Mouse (Mus musculus) frontal cortex, postnatal 36 days (tissue): ENCODE measurements around the gene Ankrd65.
A peak's percentile ranks its signal among the peaks of the same experiment; 100 is the strongest.

Source experiments
- DNase-seq, 2 experiments: peaks; one replicate each; pipeline ENCODE4 v3.0.0; 2022; ENCODE audit warnings: low spot score in 2 of 2

Ankrd65 gene

GRCm38 (mm10) chr4:155811929-155812664 lies 21.9 kb downstream of the Ankrd65 start, which contains the start of gene Ccnl2:
Gene Ccnl2, plus strand, starts transcription at chr4:155812489.
- DNase-seq, result peak; percentile 90 to 93

GRCm38 (mm10) chr4:155812665-155813181 lies 22.5 kb downstream of the Ankrd65 start:
- no peak for DNase-seq

DNA sequence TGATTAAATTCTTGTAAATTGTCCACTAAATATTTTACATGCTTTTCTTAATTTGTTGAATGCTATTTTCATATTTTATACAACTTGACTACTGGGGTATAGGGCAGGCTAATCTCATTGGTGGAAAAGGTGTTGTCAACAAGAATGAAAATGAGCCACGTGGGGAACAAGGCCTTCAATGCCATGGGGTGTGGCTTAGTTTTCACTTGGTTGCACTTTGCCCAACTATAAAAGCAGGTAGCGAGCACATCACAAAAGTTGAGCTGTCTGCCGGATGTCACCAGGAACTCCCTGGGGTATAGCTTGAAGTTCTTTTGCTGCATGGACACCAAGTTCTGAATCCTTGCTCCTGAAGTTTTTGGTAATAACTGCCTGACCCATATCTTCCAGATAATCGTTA lies 27.3 kb downstream of the Ankrd65 start:
- DNase-seq, result no peak

GRCm38 (mm10) chr4:155821025-155821424 lies 30.8 kb downstream of the Ankrd65 start:
- DNase-seq, result no peak

DNA sequence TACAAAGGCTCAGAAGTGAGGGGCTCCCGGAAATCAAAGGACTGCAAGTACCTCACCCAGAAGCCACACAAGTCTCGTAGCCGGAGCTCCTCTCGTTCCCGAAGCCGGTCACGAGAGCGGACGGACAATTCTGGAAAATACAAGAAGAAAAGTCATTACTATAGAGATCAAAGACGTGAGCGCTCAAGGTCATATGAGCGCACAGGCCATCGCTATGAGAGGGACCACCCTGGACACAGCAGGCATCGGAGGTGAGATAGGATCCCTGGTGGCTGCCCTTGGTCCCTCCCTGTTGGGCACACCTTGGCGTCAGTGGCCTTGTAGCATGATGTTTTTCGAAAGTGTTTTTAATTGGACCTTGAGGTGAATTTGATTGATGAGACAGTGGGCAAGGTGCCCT lies 33.2 kb downstream of the Ankrd65 start:
- DNase-seq, result no peak

DNA sequence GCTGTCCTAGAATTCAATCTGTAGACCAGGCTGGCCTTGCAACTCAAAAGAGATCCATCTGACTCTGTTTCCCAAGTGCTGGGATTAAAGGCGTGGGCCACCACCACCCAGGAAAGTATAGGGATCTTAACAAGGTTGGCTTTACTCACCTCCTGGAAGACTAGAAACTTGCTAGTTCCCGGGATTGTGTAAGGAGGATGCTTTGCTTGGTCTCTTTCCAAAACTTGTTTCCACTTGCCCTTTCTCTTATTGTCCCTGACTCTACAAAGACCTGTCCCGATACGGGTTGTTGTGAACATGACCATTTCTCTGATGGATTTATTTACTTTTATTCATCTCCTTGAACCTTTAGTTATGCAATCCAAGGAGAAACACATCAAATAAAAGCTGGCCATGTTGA lies 39.6 kb downstream of the Ankrd65 start:
- no peak for DNase-seq

GRCm38 (mm10) chr4:155830596-155830995 lies 40.4 kb downstream of the Ankrd65 start:
- DNase-seq, result no peak

- DNase-seq, result peak; percentile 93 to 95
Measured at GRCm38 (mm10) chr4:155831205-155831766, 41.0 kb downstream of the Ankrd65 start, which contains the start of gene Aurkaip1. Gene Aurkaip1, plus strand, starts transcription at chr4:155831272.

DNA sequence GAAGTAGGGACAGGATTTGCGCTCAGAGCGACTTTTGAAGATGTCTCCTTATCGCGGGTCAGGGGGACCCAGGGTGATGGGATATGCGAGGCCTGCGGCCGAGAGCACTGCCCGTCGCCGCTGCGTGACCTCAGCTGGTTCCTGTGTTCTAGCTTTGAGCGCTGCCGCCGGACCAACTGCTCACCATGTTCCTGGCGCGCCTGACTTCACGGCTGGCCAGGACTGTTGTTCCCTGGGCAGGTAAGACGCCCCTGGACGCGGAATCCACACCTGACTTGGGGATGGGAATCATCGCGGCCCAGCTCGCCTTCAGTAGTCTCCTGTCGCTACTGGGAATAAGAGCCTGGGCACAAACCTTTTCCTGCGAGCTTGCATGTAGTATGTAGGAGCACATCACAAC lies 41.6 kb downstream of the Ankrd65 start:
- DNase-seq, result peak in 1 of 2 experiments; percentile 10

- DNase-seq, result no peak
Measured at GRCm38 (mm10) chr4:155832321-155832720, 42.1 kb downstream of the Ankrd65 start.

DNA sequence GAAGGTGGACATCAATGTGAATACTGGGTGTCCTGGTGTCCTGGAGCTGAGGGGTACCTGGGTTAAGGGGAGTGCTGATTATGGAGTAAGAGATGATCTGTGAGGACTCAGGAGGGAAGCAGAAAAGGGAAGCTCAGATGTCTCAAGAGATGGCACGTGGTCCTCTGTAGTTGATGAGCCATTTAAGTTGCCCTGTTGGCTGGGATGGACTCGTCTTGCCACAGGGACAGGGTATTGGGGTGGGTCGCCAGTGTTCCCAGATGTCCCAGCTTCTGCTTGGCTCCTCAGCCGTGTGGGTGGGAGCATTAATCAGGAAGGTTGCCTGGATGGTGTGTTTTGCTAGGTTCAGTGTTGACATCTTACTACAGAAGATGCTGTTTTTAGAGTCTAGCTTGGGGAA lies 43.0 kb downstream of the Ankrd65 start:
- no peak for DNase-seq

- peak; percentile 73 to 81 for DNase-seq
Measured at GRCm38 (mm10) chr4:155833836-155834235, 43.6 kb downstream of the Ankrd65 start.

GRCm38 (mm10) chr4:155837404-155838010 lies 47.3 kb downstream of the Ankrd65 start:
- DNase-seq, result no peak

- DNase-seq, result no peak
Measured at GRCm38 (mm10) chr4:155838187-155839153, 48.2 kb downstream of the Ankrd65 start.

DNA sequence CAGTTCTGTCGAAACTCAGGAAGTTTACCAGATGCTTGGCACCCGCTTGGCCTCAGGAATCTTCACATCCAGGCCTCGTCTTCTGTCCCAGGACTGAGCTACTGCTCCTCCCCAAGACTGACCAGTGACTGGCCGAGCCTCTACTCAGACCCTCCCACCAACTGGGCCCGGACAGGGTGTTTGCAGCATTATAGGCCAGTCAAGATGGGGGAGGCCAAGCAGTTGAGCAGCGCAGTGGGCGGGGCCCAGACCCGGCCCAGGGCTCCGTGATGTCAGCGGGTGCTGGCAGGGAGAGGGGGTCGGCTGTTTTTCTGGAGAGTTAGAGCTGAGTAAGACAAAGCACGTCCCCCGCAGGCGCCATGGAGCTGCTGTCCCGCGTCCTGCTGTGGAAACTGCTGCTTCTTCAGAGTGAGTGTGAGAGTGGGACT lies 49.3 kb downstream of the Ankrd65 start, which contains the start of gene Mxra8:
Gene Mxra8, plus strand, starts transcription at position 198 of the 428 bp plus-strand sequence.
- DNase-seq, result no peak

DNA sequence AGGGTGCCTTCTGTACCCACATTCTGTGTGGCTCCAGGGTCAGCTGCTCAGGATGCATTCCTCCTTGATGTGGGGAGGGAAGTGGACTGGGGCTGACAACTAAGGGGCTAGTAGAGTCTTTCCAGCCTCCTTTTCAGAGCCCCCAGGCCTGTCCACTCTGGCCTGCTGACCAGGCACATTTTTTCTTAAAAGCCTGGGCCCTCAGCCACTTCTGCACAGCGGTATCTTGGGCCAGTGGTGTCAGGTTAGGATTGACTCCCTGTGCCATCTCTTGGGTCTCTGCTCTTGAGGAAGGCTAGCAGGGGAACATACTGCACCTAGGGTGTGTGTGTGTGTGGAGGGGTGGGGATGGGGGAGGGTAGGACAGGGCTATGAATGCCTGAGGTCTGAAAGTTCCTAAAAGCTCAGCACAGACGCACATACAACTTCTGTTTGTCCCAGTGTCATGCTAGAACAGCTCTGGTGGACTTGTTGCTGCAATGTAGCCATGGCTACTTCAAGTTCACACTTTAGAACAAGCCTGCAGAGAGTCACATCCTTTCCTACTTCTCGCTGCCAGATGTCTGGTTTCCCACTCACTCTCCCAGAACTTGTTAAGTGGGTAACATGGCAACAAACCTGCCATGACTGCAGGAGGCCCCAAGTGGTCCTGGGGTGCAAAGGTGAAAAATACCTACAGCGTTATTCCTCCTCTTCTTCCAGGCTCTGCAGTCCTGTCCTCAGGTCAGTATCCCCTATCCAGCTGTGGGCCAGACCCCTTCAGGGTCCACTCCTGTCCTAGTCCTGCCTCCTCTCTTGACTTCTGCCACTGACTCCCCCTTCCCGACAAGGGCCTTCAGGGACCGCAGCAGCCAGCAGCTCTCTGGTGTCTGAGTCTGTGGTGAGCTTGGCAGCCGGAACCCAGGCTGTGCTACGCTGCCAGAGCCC lies 50.1 kb downstream of the Ankrd65 start:
- no peak for DNase-seq

- peak in 1 of 2 experiments; percentile 33 for DNase-seq
Measured at GRCm38 (mm10) chr4:155841003-155841454, 50.8 kb downstream of the Ankrd65 start.

- no peak for DNase-seq
Measured at GRCm38 (mm10) chr4:155841651-155842270, 51.5 kb downstream of the Ankrd65 start.

DNA sequence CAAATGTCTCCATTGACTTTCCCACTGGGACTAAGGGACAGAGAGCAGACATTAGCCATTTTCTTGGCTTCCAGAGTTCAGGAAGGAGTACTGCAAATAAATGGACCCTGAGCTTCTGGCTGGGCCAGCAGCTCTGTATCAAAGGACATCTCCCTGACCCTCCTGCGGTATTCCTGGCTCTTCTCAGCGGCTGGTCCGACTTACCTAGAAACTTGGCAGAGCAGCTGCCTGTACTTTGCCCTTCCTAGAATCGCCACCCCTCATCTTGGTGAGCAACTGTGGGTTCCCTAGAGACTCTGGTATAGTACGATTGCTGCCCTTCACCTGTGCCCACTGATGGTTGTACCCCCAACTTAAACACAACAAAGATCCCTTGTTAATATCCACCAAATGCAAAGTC lies 53.0 kb downstream of the Ankrd65 start:
- no peak for DNase-seq
